Mouse (Mus musculus) MEL (cell line): ENCODE measurements around the gene Ddx3x. TPM values are rescaled to one million over a fixed set of nuclear protein-coding genes. Genes with fewer than 3 reads are reported as not detected.

Source experiments
- DNase-seq: peaks from one replicate; pipeline ENCODE4 v3.0.0; 2011; ENCODE audit warnings: low read depth, low spot score
- H3K27ac ChIP-seq: 2 replicates; pipeline ENCODE4 v1.5.1; 2012; ENCODE audit warnings: low read depth, mild to moderate bottlenecking, control low read depth, low read length, moderate library complexity; ENCODE audit not compliant: control insufficient read depth
- H3K27me3 ChIP-seq, 2 experiments: fragments of 150-350 bp in 1 of 2; sonication (generic) in 1 of 2; 2 replicates each; pipeline ENCODE4 v1.6.1; 2012; ENCODE audit warnings: low read length in 2 of 2, mild to moderate bottlenecking in 2 of 2, improper control_type of control experiment in 1 of 2, moderate library complexity in 1 of 2; ENCODE audit not compliant: insufficient read depth in 2 of 2, control insufficient read depth in 1 of 2
- H3K36me3 ChIP-seq, 2 experiments: 2 replicates each; pipeline ENCODE4 v1.6.1; 2012 to 2014; ENCODE audit warnings: low read length in 2 of 2, improper control_type of control experiment in 1 of 2, inconsistent platforms in 1 of 2, mild to moderate bottlenecking in 1 of 2; ENCODE audit not compliant: insufficient read depth in 2 of 2, control insufficient read depth in 1 of 2
- H3K4me1 ChIP-seq, 2 experiments: fragments of 150-350 bp in 1 of 2; sonication (generic) in 1 of 2; 2 replicates each; pipeline ENCODE4 v1.6.1; 2012; ENCODE audit warnings: low read length in 2 of 2, improper control_type of control experiment in 1 of 2, mild to moderate bottlenecking in 1 of 2; ENCODE audit not compliant: insufficient read depth in 2 of 2, control insufficient read depth in 1 of 2
- H3K4me3 ChIP-seq, 2 experiments: fragments of 150-350 bp in 1 of 2; sonication (generic) in 1 of 2; 2 replicates each; pipeline ENCODE4 v1.5.1; 2012; ENCODE audit warnings: low read depth in 2 of 2, low read length in 2 of 2, mild to moderate bottlenecking in 2 of 2, moderate library complexity in 2 of 2, control low read depth in 1 of 2, improper control_type of control experiment in 1 of 2; ENCODE audit not compliant: control insufficient read depth in 1 of 2, insufficient read depth in 1 of 2
- H3K79me2 ChIP-seq: 2 replicates; pipeline ENCODE4 v1.6.1; 2012; ENCODE audit warnings: mild to moderate bottlenecking, low read length, moderate library complexity; ENCODE audit not compliant: control insufficient read depth, poor library complexity, insufficient read depth
- H3K9ac ChIP-seq: 2 replicates; pipeline ENCODE4 v1.6.1; 2012; ENCODE audit warnings: low read depth, mild to moderate bottlenecking, control low read depth, low read length, moderate library complexity; ENCODE audit not compliant: control insufficient read depth, poor library complexity, severe bottlenecking
- H3K9me3 ChIP-seq: fragments of 150-350 bp; sonication (generic); replicated peaks from 2 replicates; pipeline ENCODE4 v1.6.1; 2012; ENCODE audit warnings: mild to moderate bottlenecking, low read length, improper control_type of control experiment, moderate library complexity; ENCODE audit not compliant: insufficient read depth
- CHD1 ChIP-seq: IDR thresholded peaks from 2 replicates; pipeline ENCODE4 v1.6.1; 2012; ENCODE audit warnings: low read depth, mild to moderate bottlenecking, inconsistent platforms, low read length, improper control_type of control experiment
- CHD2 ChIP-seq: IDR thresholded peaks from 2 replicates; pipeline ENCODE4 v1.6.1; 2011; ENCODE audit warnings: low read length, improper control_type of control experiment
- CTCF ChIP-seq, 3 experiments: IDR thresholded peaks in 2 of 3; conservative IDR thresholded peaks in 1 of 3; 2 replicates each; pipeline ENCODE4 v1.5.1; 2011 to 2012; ENCODE audit warnings: low read length in 3 of 3, low read depth in 2 of 3, mild to moderate bottlenecking in 2 of 3, improper control_type of control experiment in 1 of 3, inconsistent platforms in 1 of 3, mixed read lengths in 1 of 3, moderate library complexity in 1 of 3; ENCODE audit not compliant: control insufficient read depth in 1 of 3, insufficient read depth in 1 of 3, poor library complexity in 1 of 3, severe bottlenecking in 1 of 3
- E2F4 ChIP-seq: IDR thresholded peaks from 2 replicates; pipeline ENCODE4 v1.6.1; 2011; ENCODE audit warnings: low read depth, low read length, improper control_type of control experiment, borderline replicate concordance
- ELF1 ChIP-seq: IDR thresholded peaks from 2 replicates; pipeline ENCODE4 v1.6.1; 2014; ENCODE audit warnings: low read depth, mild to moderate bottlenecking, inconsistent platforms, low read length, improper control_type of control experiment, moderate library complexity
- EP300 ChIP-seq, 2 experiments: IDR thresholded peaks; 2 replicates each; pipeline ENCODE4 v1.6.1; 2011; ENCODE audit warnings: improper control_type of control experiment in 2 of 2, low read length in 2 of 2, low read depth in 1 of 2, mild to moderate bottlenecking in 1 of 2
- GABPA ChIP-seq: IDR thresholded peaks from 2 replicates; pipeline ENCODE4 v1.6.1; 2012; ENCODE audit warnings: low read depth, mild to moderate bottlenecking, inconsistent platforms, low read length, improper control_type of control experiment, moderate library complexity
- GATA1 ChIP-seq: IDR thresholded peaks from 2 replicates; pipeline ENCODE4 v1.6.1; 2011; ENCODE audit warnings: low read depth, low read length, improper control_type of control experiment
- HCFC1 ChIP-seq: IDR thresholded peaks from 2 replicates; pipeline ENCODE4 v1.6.1; 2012; ENCODE audit warnings: low read depth, mild to moderate bottlenecking, inconsistent platforms, low read length, improper control_type of control experiment, moderate library complexity
- JUND ChIP-seq: IDR thresholded peaks from 2 replicates; pipeline ENCODE4 v1.6.1; 2011; ENCODE audit warnings: low read depth, mild to moderate bottlenecking, improper control_type of control experiment, low read length
- KAT2A ChIP-seq: conservative IDR thresholded peaks from 2 replicates; pipeline ENCODE4 v1.6.1; 2012; ENCODE audit warnings: low read depth, low read length, improper control_type of control experiment, inconsistent platforms
- MAFK ChIP-seq: IDR thresholded peaks from 2 replicates; pipeline ENCODE4 v1.6.1; 2011; ENCODE audit warnings: low read depth, mild to moderate bottlenecking, low read length, improper control_type of control experiment, borderline replicate concordance
- MAX ChIP-seq: IDR thresholded peaks from 2 replicates; pipeline ENCODE4 v1.6.1; 2011; ENCODE audit warnings: low read length, improper control_type of control experiment
- MAZ ChIP-seq: IDR thresholded peaks from 2 replicates; pipeline ENCODE4 v1.6.1; 2012; ENCODE audit warnings: low read depth, mild to moderate bottlenecking, inconsistent platforms, low read length, improper control_type of control experiment
- MEF2A ChIP-seq: IDR thresholded peaks from 2 replicates; pipeline ENCODE4 v1.6.1; 2014; ENCODE audit warnings: low read depth, mild to moderate bottlenecking, inconsistent platforms, low read length, improper control_type of control experiment; ENCODE audit not compliant: poor library complexity, insufficient replicate concordance, severe bottlenecking; ENCODE audit errors: extremely low read depth
- MXI1 ChIP-seq: IDR thresholded peaks from 2 replicates; pipeline ENCODE4 v1.6.1; 2011; ENCODE audit warnings: mild to moderate bottlenecking, low read depth, low read length, improper control_type of control experiment
- MYB ChIP-seq: IDR thresholded peaks from 2 replicates; pipeline ENCODE4 v1.6.1; 2011; ENCODE audit warnings: mild to moderate bottlenecking, low read depth, low read length, improper control_type of control experiment
- MYC ChIP-seq: IDR thresholded peaks from 2 replicates; pipeline ENCODE4 v1.6.1; 2011; ENCODE audit warnings: low read depth, mild to moderate bottlenecking, low read length, improper control_type of control experiment, moderate library complexity
- NELFE ChIP-seq: IDR thresholded peaks from 2 replicates; pipeline ENCODE4 v1.6.1; 2011; ENCODE audit warnings: low read depth, low read length, improper control_type of control experiment
- POLR2AphosphoS2 ChIP-seq: IDR thresholded peaks from 2 replicates; pipeline ENCODE4 v1.6.1; 2011; ENCODE audit warnings: low read length, improper control_type of control experiment
- RAD21 ChIP-seq: IDR thresholded peaks from 2 replicates; pipeline ENCODE4 v1.6.1; 2011; ENCODE audit warnings: mild to moderate bottlenecking, low read depth, low read length, improper control_type of control experiment
- SIN3A ChIP-seq: IDR thresholded peaks from 2 replicates; pipeline ENCODE4 v1.6.1; 2012; ENCODE audit warnings: low read length, improper control_type of control experiment, inconsistent platforms
- TBP ChIP-seq: IDR thresholded peaks from 2 replicates; pipeline ENCODE4 v1.8.0; 2011; ENCODE audit warnings: low read depth, low read length, improper control_type of control experiment
- UBTF ChIP-seq: IDR thresholded peaks from 2 replicates; pipeline ENCODE4 v1.6.1; 2012; ENCODE audit warnings: low read depth, mild to moderate bottlenecking, inconsistent platforms, low read length, improper control_type of control experiment, moderate library complexity, borderline replicate concordance; ENCODE audit not compliant: insufficient read depth
- USF2 ChIP-seq, 2 experiments: IDR thresholded peaks; 2 replicates each; pipeline ENCODE4 v1.6.1; 2011 to 2012; ENCODE audit warnings: improper control_type of control experiment in 2 of 2, low read length in 2 of 2, borderline replicate concordance in 1 of 2, inconsistent platforms in 1 of 2, low read depth in 1 of 2, mild to moderate bottlenecking in 1 of 2; ENCODE audit not compliant: insufficient read depth in 1 of 2
- ZC3H11A ChIP-seq: IDR thresholded peaks from 2 replicates; pipeline ENCODE4 v1.6.1; 2012; ENCODE audit warnings: low read depth, mild to moderate bottlenecking, inconsistent platforms, low read length, improper control_type of control experiment
- ZKSCAN1 ChIP-seq: IDR thresholded peaks from 2 replicates; pipeline ENCODE4 v1.6.1; 2012; ENCODE audit warnings: low read depth, mild to moderate bottlenecking, inconsistent platforms, low read length, improper control_type of control experiment, moderate library complexity
- ZMIZ1 ChIP-seq: IDR thresholded peaks from 2 replicates; pipeline ENCODE4 v1.6.1; 2012; ENCODE audit warnings: low read depth, mild to moderate bottlenecking, inconsistent platforms, low read length, improper control_type of control experiment, moderate library complexity
- polyA plus RNA-seq, 2 experiments: library from polyadenylated mRNA; stranded (reverse) in 1 of 2; unstranded in 1 of 2; fragments of >175 nt in 1 of 2; fragments of >200 nt in 1 of 2; gene quantifications; 2 replicates each; pipeline versions ENCODE4 v1.2.1 to v1.2.4; 2012; ENCODE audit warnings: low replicate concordance in 2 of 2, low read depth in 1 of 2; ENCODE audit not compliant: insufficient read length in 2 of 2, insufficient read depth in 1 of 2, missing spikeins in 1 of 2
- total RNA-seq: library from RNA; depleted of rRNA; stranded (reverse); fragments of 300-350 nt; gene quantifications from 2 replicates; pipeline ENCODE4 v1.2.3, GENCODE M21; 2012

The Ddx3x gene
- total and polyA plus RNA-seq, 3 experiments = 146 to 275 (median 267) TPM

DNA sequence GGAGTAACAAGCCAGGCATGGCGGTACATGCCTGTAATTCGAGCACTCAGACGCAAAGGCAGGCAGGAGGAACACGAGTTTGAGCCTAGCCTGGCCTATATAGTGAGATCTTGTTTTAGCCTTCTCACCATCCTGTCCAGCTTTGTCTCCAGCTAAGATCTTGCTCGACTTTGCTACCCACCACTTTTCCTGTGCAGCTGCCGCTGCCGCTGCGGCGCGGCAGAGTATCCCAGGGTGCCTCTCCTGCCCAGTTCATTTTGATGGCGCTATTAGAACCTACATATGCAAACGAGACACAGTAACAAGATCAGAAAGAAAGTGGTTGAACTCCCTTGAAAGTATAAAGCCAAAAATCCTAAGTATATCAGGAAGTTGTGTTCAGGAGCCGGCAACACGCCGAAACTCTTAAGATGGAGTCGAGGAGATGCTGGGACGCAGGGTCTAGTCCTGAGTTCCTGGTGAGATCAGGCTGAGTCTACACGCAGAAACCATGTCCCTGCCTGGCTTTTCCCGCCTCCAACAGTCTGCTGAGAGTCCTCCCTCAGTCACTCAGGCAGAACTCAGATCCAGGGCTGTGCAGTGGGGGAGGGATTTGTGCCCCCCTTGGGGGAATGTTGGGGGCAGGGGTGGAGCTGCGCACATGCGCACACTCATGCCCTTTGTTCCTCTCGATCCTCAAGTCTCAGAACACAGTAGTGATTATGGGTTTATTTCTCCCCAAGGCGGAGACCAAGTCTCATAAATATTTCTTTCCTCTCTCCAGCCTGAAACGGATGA is 38.3 kb upstream of the Ddx3x start (continued):
- TF ChIP-seq MYB (no peak), TBP (peak; percentile 90), MAX (peak; percentile 83)

GRCm38 (mm10) chrX:13243133-13244123 is 37.3 kb upstream of the Ddx3x start:
- H3K9ac ChIP-seq = peak overlapping the region; percentile 95
- peak overlapping the region; percentile 69 to 72 for H3K4me3 ChIP-seq
- peaks cover 7 to 27% of the 10 kb centered on the region in 2 experiments for H3K4me1 ChIP-seq
- peak; percentile 82 for DNase-seq
- H3K27me3 ChIP-seq = no peaks in the 10 kb centered on the region
- no peaks in the 10 kb centered on the region for H3K9me3 ChIP-seq
- peaks cover 0 to 19% of the 10 kb centered on the region in 2 experiments; a peak in 2 of 4 replicates for H3K36me3 ChIP-seq
- peaks cover 15% of the 10 kb centered on the region; the same call in 1 of the 2 replicates for H3K79me2 ChIP-seq
- TF ChIP-seq GABPA = no peak
- TF ChIP-seq CHD1 = peak; percentile 9; the same call in 1 of the 2 replicates
- 0 out of 2 replicates have a peak, but pooled peaks have one; percentile 59 for TF ChIP-seq UBTF
- TF ChIP-seq MAZ = no peak
- TF ChIP-seq GATA1 = no peak
- TF ChIP-seq MAFK = no peak
- peak; percentile 19; the same call in 1 of the 2 replicates for TF ChIP-seq MYC
- no peak for TF ChIP-seq EP300 (IDR thresholded peaks at IDR 0.05; ENCODE audit: low read depth in 1 of 2, low read length in 2 of 2)
- no peak for TF ChIP-seq KAT2A
- TF ChIP-seq ELF1 = peak; percentile 4; the same call in 1 of the 2 replicates
- TF ChIP-seq POLR2AphosphoS2 = no peak
- peak; percentile 92 for TF ChIP-seq JUND
- no peak for TF ChIP-seq MYB
- TF ChIP-seq MEF2A = no peak
- peak; percentile 54 for TF ChIP-seq TBP
- no peak; the same call in 1 of the 2 replicates for TF ChIP-seq ZMIZ1
- no peak for TF ChIP-seq ZKSCAN1
- TF ChIP-seq RAD21 = no peak
- TF ChIP-seq USF2 (IDR thresholded peaks at IDR 0.05; ENCODE audit: borderline replicate concordance in 1 of 2, insufficient read depth in 1 of 2, low read depth in 1 of 2, low read length in 2 of 2) = no peak
- peak; percentile 3; the same call in 1 of the 2 replicates for TF ChIP-seq NELFE
- no peak for TF ChIP-seq CTCF (IDR thresholded peaks at IDR 0.05 in 2 of 3, conservative IDR thresholded peaks at IDR 0.05 in 1 of 3; ENCODE audit: control insufficient read depth in 1 of 3, insufficient read depth in 1 of 3, low read depth in 2 of 3, low read length in 3 of 3, poor library complexity in 1 of 3, severe bottlenecking in 1 of 3)
- TF ChIP-seq SIN3A = no peak
- TF ChIP-seq HCFC1 = no peak
- TF ChIP-seq ZC3H11A = no peak
- peak; percentile 7; the same call in 1 of the 2 replicates for TF ChIP-seq MAX
- 0 out of 2 replicates have a peak, but pooled peaks have one; percentile 7 for TF ChIP-seq E2F4
- TF ChIP-seq CHD2 = no peak
- TF ChIP-seq MXI1 = 0 out of 2 replicates have a peak, but pooled peaks have one; percentile 5
- TF ChIP-seq, all 39 proteins: peak for 10
- peak overlapping the region; percentile 94 for H3K27ac ChIP-seq
